Mouse (Mus musculus): ENCODE measurements around the gene Rtn4r.

GRCm38 (mm10) chr16:18160514-18160913 lies 33.1 kb downstream of the Rtn4r start:
- TF ChIP-seq CTCF (IDR thresholded peaks at IDR 0.05) (no peak), EP300 (IDR thresholded peaks at IDR 0.05) (no peak)
